Mouse (Mus musculus) small intestine, adult 2 months (tissue): ENCODE results near the gene Trabd2b.

ENCODE experiments used
- CTCF ChIP-seq: fragments of 200-500 bp; IDR thresholded peaks from 2 replicates; pipeline ENCODE4 v1.5.1; 2012; ENCODE audit warnings: low read depth, mild to moderate bottlenecking, control low read depth, inconsistent platforms, low read length, moderate library complexity, mixed read lengths; ENCODE audit not compliant: insufficient replicate concordance, insufficient read length; ENCODE audit errors: extremely low read depth
- POLR2A ChIP-seq: fragments of 200-500 bp; IDR thresholded peaks from 2 replicates; pipeline ENCODE4 v1.6.1; 2012; ENCODE audit warnings: low read depth, mild to moderate bottlenecking, control low read depth, inconsistent platforms, low read length, moderate library complexity

GRCm38 (mm10) chr4:114388306-114388705, 18.2 kb upstream of the Trabd2b start:
- TF ChIP-seq POLR2A (no peak), CTCF (no peak)
